In genomic region chr1:38449816-38450478, GRCm38 (mm10) we compare ENCODE assay signal across 13 mouse cellular contexts.
A peak's percentile ranks its signal among the peaks of the same experiment; 100 is the strongest.
DNase-seq lines count a peak whose midpoint lies in the region; ATAC-seq lines count a peak whose summit lies in the region.
"Had no signal": no experiment of that assay in that cellular context is flagged by ENCODE, and none has a peak within 500 bp of the region (broad histone marks: within the 10 kb centered on the region; RNA-seq: fewer than 3 reads in every experiment).

No protein-coding gene starts in this region.

- no peaks in the 10 kb centered on the region for H3K36me3 ChIP-seq in limb, embryonic 12.5 days
- peaks cover 9% of the 10 kb centered on the region; the same call in 1 of the 2 replicates for H3K36me3 ChIP-seq in limb, embryonic 10.5 days
- H3K36me3 ChIP-seq in embryonic facial prominence, embryonic 10.5 days (replicated peaks): no peaks in the 10 kb centered on the region
- no peaks in the 10 kb centered on the region for H3K36me3 ChIP-seq in hindbrain, embryonic 16.5 days (ENCODE audit: control insufficient read depth, insufficient read depth, low read length)
- H3K36me3 ChIP-seq: heart, embryonic 15.5 days; kidney, embryonic 15.5 days; lung, embryonic 15.5 days had no signal

- no peaks in the 10 kb centered on the region for H3K9me3 ChIP-seq in limb, embryonic 12.5 days
- no peaks in the 10 kb centered on the region for H3K9me3 ChIP-seq in limb, embryonic 10.5 days (replicated peaks)
- no peaks in the 10 kb centered on the region for H3K9me3 ChIP-seq in embryonic facial prominence, embryonic 10.5 days
- H3K9me3 ChIP-seq in hindbrain, embryonic 16.5 days (ENCODE audit: control insufficient read depth, low read length): no peaks in the 10 kb centered on the region
- H3K9me3 ChIP-seq: heart, embryonic 15.5 days; kidney, embryonic 15.5 days; lung, embryonic 15.5 days had no signal

- WGBS in limb, embryonic 12.5 days: 64% methylated on average over 7 of the region's 7 CpGs
- WGBS in limb, embryonic 10.5 days: 73% methylated on average over 7 of the region's 7 CpGs
- 69% methylated on average over 7 of the region's 7 CpGs for WGBS in embryonic facial prominence, embryonic 10.5 days
- 75% methylated on average over 7 of the region's 7 CpGs for WGBS in hindbrain, embryonic 16.5 days

- no peak overlapping the region for H3K4me3 ChIP-seq in limb, embryonic 12.5 days (replicated peaks)
- H3K4me3 ChIP-seq in limb, embryonic 10.5 days: no peak overlapping the region
- H3K4me3 ChIP-seq in embryonic facial prominence, embryonic 10.5 days: no peak overlapping the region
- H3K4me3 ChIP-seq in hindbrain, embryonic 16.5 days (ENCODE audit: low read length): no peak overlapping the region
- H3K4me3 ChIP-seq: heart, embryonic 15.5 days; kidney, embryonic 15.5 days; lung, embryonic 15.5 days had no signal

- DNase-seq in frontal cortex, postnatal 25 days (ENCODE audit: low spot score in 2 of 2): no peak
- no peak for DNase-seq in limb, embryonic 10.5 days (ENCODE audit: low spot score)
- DNase-seq in embryonic facial prominence, embryonic 10.5 days (ENCODE audit: low spot score): no peak
- DNase-seq in T-cell, adult 2 months (ENCODE audit: low spot score): no peak
- DNase-seq: thymus, postnatal 36 days had no signal

- H3K4me2 ChIP-seq in limb, embryonic 12.5 days: no peak overlapping the region
- no peak overlapping the region for H3K4me2 ChIP-seq in hindbrain, embryonic 16.5 days (ENCODE audit: low read length)
- H3K4me2 ChIP-seq: heart, embryonic 15.5 days; kidney, embryonic 15.5 days; lung, embryonic 15.5 days had no signal

- H3K27ac ChIP-seq in limb, embryonic 12.5 days: 0 out of 2 replicates have a peak overlapping the region, but pooled peaks have one; percentile 12
- H3K27ac ChIP-seq in limb, embryonic 10.5 days: no peak overlapping the region; the same call in 1 of the 2 replicates
- H3K27ac ChIP-seq in embryonic facial prominence, embryonic 10.5 days (replicated peaks): peak overlapping the region; percentile 70
- peak overlapping the region; percentile 69 for H3K27ac ChIP-seq in hindbrain, embryonic 16.5 days (ENCODE audit: low read depth, low read length)
- H3K27ac ChIP-seq: kidney, embryonic 15.5 days; lung, embryonic 15.5 days had no signal

- peak; percentile 77 for ATAC-seq in frontal cortex, adult (ENCODE audit: low TSS enrichment)
- ATAC-seq in limb, embryonic 12.5 days (ENCODE audit: insufficient number of reproducible peaks, insufficient read depth, low FRiP score, low TSS enrichment, low read depth): no peak
- no peak for ATAC-seq in hindbrain, embryonic 16.5 days
- no peak for ATAC-seq in activated CD4-positive, CD25-positive, alpha-beta regulatory T cell, adult 4 months
- ATAC-seq: Patski had no signal

- peaks cover 29% of the 10 kb centered on the region for H3K4me1 ChIP-seq in limb, embryonic 12.5 days (replicated peaks)
- H3K4me1 ChIP-seq in limb, embryonic 10.5 days: peaks cover 46% of the 10 kb centered on the region
- peaks cover 38% of the 10 kb centered on the region for H3K4me1 ChIP-seq in embryonic facial prominence, embryonic 10.5 days
- peaks cover 24% of the 10 kb centered on the region for H3K4me1 ChIP-seq in hindbrain, embryonic 16.5 days (ENCODE audit: control insufficient read depth, insufficient read depth, low read depth, low read length)

- H3K9ac ChIP-seq in limb, embryonic 12.5 days (replicated peaks): no peak overlapping the region
- no peak overlapping the region for H3K9ac ChIP-seq in hindbrain, embryonic 16.5 days (ENCODE audit: low read depth, low read length)
- H3K9ac ChIP-seq: heart, embryonic 15.5 days; kidney, embryonic 15.5 days; lung, embryonic 15.5 days had no signal

- H3K27me3 ChIP-seq in limb, embryonic 12.5 days: no peaks in the 10 kb centered on the region
- H3K27me3 ChIP-seq in limb, embryonic 10.5 days (ENCODE audit: low read depth, poor library complexity, severe bottlenecking): no peaks in the 10 kb centered on the region
- no peaks in the 10 kb centered on the region for H3K27me3 ChIP-seq in embryonic facial prominence, embryonic 10.5 days (replicated peaks; ENCODE audit: low read depth, poor library complexity, severe bottlenecking)
- no peaks in the 10 kb centered on the region for H3K27me3 ChIP-seq in hindbrain, embryonic 16.5 days (replicated peaks; ENCODE audit: control insufficient read depth, insufficient read depth, low read length)
- H3K27me3 ChIP-seq: heart, embryonic 15.5 days; kidney, embryonic 15.5 days; lung, embryonic 15.5 days had no signal
